Mouse (Mus musculus) CD8-positive naive resting alpha-beta T cell, adult 2 months (primary cell): ENCODE measurements around the gene 0610012G03Rik.
"Not testable (repeated sequence)": the region's sequence is repeated elsewhere in the genome, so short reads cannot be mapped to it uniquely, and the experiment has no call there.

ENCODE experiments used
- DNase-seq, 2 experiments: peaks; one replicate each; pipeline ENCODE4 v3.0.0; 2022; ENCODE audit warnings: low read depth in 2 of 2, low spot score in 2 of 2

0610012G03Rik gene

DNA sequence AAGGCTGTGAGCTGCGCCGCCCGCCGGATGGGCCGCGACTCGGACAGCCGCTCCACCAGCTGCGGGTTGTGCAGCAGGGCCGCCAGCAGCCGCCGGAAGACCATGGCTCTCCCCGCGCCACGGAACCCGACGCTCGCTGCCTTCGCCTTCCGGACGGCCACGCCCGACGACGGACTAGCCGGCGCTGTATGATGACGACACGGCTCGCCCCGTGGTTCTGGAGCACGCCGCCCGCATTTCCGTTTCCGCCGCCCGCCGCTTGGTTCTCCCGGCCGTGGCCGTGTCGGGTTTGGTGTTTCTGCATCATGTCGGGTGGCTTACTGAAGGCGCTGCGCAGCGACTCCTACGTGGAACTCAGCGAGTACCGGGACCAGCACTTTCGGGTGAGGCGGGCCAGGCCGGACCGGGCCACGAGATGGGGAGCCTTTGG, at the start of gene 0610012G03Rik, which contains the start of gene Ncbp2:
TSS of gene 0610012G03Rik (minus strand) at position 150 of the 430 bp plus-strand sequence.
TSS of gene Ncbp2 (plus strand) at position 169 of the 430 bp plus-strand sequence.
- peak; percentile 93 to 96 for DNase-seq

DNA sequence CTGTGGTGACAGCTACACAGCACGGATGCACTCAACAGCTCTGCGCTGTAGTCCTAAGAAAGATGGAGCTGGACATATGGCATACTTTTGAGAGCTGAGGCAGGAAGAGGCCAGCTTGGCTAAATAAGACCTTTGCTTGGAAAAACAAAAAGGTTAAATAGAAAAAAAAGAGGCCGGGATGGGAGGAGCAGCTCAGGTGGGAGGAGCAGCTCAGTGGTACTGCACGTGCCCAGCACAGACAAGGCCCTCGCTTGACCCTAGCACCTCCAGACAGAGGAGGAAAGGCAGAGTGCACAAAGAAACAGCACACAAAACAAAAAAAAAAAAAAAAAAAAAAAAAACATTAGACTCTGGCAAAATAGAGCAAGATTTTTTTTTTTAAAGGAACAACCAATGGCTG, 48.1 kb upstream of the 0610012G03Rik start:
- no peak for DNase-seq

DNA sequence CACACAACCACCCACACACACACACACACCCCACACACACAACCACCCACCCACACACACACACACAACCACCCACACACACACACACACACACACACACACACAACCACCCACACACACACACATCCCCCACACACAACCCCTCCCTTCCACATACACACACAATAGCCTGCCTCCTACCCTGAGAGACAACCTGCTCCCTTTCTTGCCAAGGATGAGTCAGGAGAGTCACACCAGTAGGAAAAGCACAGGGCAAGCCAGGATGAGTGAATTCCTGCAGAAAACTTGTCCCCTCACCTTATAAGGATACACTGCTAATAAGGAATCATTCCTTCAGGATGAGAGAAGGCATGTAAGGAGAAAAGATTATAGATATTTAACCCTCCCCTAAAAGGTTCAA, 45.7 kb upstream of the 0610012G03Rik start:
- no peak for DNase-seq

DNA sequence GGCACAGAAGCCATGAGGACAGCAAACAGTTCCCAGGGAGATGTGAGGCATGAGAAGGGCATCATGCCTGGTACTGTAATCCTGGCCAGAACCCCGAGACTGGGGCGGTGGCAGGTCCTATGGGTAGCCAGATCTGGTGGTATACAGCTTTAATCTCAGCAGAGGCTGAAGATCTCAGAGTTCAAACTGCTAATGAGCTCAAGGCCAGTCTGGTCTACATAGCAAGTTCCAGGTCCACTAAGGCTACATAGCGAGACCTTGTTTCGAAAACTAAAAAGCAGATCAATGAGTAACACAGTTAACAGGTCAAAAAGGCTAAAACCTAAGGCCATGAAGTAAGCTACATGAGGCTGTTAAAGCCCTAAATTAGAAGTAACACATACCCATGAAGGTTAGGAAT, 44.9 kb upstream of the 0610012G03Rik start:
- no peak for DNase-seq

DNA sequence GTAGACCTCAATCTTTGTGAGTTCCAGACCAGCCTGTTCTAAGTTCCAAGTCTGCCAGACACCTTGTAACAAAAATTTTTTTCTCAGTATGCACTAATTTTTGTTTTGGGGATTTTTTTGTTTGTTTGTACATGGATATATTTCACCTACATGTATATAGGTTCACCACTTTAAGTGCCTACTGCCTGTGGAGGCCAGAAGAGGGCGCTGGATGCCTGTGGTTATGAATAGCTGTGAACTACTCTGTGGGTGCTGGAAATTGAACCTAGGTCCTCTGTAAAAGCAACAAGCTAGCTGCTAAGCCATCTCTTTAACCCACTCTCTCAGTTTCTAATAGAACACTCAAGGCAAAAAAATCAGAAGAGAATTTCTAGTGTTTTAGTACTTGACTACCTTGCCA, 43.7 kb upstream of the 0610012G03Rik start:
- no peak for DNase-seq

DNA sequence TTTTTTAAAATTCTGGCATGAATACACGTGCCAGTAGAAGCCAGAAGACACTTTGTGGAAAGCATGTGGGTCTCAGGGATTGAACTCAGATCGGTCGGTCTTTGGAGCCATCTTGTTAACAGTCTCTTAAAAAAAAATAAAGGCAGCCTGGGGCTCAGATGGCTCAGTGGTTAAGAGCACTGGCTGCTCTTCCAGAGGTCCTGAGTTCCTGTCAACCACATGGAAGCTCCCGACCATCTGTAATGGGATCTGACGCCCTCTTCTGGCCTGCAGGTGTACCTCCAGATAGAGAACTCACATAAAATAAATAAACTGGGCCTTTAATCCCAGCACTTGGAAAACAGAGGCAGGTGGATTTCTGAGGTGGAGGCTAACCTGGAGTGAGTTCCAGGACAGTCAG, 32.7 kb upstream of the 0610012G03Rik start:
- no peak for DNase-seq

DNA sequence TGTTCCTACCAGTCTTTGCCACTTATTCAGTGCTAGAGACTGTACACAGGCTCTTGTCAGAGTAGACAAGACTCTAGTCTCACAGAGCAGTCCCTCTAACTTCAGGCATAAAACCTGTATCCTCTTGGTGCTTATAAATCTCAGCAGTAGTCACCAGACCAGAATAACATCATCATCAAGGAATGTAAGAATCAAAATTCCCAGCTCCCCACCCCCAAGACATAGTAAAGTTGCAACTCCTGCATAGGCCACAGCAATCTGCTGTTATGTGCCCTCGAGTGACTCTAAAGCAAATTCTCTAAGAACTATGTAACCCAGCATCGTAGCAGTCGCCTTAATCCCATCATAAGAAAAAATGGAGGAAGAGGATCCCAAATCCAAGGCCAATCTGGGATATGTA, 31.2 kb upstream of the 0610012G03Rik start:
- no peak for DNase-seq

DNA sequence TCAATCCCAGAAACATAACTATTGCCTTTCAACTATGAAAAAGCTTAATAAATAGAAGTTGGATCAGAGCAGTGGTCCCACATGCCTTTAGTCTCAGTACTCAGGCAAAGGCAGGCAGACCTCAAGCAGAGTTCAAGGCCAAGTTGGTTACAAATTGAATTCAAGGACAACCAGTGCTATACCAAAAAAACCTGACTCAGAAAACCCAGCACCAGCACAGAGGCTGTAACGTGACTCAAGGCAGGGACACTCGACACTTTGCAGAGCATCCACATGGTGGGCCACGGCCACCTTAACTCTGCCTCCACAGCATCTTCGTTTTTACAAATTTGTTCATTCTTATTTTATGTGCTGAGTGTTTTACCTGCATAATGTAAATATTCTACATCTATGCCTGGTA, 27.0 kb upstream of the 0610012G03Rik start:
- DNase-seq, result no peak

DNA sequence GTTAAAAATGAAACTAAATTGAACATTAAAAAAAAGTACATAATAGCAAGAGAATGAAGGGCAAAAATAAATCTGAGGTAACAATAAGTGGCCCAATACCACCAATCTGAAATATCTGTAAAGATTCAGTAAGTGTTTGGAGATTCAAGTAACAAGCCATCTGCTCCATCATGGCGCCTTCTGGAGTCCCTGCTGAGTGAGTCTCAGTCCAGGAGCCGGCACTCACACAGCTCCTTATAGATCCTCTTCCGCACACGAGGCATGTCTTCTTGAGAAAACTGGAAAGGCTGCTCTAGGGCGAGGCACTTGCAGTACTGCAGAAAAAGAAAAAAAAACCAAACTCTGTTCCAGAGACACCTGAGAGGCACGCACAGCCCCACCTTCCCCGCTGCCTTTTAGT, 14.9 kb upstream of the 0610012G03Rik start:
- no peak for DNase-seq

DNA sequence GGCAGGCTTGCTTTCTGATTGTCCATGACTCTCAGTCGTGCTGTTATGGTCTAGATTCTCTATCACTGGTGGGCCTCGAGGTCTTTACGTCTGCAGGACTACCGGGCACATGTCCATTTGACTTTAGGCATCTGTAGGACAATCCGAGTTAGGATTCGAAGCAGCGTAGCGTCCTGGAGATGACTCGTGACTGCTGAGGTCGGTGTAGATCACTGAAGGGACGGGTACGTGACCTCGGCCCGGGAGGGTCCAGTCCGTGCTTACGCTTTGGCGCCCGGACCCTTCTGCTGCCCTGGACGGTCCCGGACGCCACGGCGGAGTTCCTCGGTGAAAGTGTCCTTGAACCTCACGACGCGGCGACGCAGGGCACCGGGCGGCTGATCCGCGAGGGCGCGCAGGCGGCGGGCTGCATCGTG, 385 bp downstream of the 0610012G03Rik start:
- no peak for DNase-seq

DNA sequence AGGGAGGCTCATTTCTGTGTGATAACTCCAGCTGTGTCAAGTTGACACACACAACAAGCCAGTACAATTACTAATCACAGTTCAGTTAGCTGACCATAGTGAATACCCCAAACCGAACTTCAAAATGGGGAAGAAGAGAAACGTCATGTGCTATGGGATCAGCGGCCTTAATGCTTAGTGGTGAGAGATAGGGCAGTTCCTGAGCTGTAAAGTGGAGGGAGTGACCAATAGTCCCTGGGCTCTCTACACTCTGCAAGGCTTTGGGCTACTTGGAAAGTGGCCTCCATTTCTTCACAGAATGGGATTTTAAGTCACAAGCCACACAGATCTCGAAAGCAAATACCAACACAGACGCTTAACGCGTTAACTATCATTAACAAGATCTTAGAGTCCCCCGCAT, 961 bp downstream of the 0610012G03Rik start:
- no peak for DNase-seq

DNA sequence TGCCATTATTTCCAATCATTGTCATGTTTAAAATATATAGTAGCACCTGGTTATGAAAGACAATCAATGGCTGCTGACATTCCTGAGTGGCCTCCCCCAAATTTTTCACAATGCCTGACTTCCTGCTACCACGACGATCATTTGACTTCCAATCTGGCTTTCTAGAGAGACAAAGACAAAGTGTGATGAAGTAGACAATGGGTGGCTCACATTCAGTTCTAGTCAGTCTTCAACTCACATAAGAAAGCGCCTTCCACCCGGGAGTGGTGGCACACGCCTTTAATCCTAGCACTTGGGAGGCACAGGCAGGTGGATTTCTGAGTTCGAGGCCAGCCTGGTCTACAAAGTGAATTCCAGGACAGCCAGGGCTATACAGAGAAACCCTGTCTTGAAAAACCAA, 2.3 kb downstream of the 0610012G03Rik start:
- not testable (repeated sequence) for DNase-seq

DNA sequence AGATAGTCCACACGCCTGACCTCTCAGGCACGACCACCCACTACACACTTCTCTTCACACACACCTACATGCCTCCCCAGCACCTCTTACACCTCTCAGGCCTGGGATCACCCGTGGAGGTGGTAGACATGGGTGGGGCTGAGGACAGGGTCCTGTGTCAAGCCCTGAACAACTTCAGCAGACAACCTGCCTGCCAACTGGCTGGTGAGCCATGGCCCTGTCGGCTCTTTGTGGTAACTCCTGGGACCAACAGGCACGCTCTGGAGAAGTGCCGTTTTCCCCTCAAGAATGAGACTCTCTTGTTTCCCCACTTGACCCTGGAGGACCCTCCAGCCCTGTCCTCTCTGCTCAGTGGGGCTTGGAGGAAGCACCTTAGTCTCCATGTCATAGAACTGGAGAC, 2.9 kb downstream of the 0610012G03Rik start:
- DNase-seq, result no peak

DNA sequence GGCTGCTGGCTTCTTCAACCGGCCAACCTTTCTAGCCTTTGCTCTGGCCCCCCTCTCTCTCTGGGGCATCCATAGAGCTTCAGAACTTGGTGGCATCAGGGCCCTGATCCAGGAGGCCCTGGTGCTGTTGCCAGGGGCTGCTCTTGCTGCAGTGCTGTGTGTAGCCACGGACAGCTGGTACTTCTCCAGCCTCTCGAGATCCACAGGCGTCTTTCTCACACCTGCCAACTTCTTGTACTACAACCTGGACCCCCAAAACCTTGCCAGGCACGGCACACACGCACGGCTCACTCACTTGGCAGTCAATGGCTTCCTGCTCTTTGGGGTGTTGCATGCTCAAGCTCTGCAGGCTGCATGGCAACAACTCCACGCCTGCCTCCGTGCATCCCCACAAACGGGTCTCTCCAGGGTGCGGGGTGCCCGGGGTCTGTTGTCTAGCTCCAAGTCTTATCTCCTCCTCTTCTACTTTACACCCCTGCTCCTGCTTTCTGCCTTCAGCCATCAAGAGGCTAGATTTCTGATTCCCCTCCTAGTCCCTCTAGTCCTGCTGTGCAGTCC, 3.5 kb downstream of the 0610012G03Rik start:
- DNase-seq, result no peak

DNA sequence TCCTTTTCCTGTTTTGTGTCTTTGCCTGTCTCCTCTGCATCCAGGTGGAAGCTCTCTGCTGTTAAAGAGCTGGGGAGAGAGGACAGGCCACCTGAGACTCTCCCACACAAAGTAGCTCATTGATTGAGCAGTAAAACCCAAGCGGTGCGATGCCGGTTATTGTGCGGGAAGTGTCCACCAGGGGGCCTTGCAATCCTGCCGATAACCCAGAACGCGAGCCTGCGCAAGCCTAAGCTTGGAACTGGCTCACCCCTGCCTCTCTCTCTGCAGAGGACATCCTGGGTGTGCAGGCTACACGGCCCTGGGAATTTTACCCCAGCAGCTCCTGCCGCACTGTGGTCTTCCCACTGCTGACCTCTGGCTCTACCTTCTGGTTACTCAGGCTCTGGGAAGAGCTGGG, 4.3 kb downstream of the 0610012G03Rik start:
- peak; percentile 72 to 81 for DNase-seq

DNA sequence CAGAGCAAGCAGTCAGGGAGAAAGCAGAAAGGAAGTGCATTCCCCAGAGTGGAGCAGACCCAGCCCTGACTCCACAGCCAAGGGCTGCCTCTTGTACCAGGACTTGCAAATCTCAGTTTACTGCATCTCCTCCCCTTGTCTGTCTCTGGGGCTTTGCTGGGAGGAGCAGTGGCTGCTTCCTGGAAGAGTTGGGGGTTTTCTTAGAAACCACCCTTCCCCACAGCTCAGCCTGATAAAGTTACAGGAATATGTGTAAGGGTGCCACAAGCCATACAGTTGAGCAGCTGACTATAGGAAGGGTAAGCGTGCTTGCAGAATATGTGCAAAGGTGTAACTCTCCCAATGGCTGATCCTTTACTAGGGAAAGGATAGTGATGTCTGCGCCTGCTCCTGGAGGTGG, 7.7 kb downstream of the 0610012G03Rik start:
- DNase-seq, result no peak

DNA sequence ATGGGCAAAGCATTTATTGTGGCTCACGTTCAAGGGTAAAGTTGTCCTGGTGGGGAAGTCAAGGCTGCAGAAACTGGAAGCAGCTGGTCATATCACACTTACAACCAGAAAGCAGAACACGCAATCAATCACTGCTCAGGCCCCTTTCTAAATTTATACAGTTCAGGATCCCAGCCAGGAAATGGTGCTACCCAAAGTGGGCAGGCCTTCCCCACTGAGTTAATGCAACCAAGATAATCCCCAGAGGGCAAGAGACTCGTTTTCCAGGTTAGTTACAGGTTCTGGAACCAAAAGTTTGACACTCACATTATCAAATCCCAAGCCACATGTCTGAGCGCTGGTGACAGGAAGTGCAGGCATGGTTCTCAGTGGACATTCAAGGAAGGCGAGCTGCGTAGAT, 9.4 kb downstream of the 0610012G03Rik start:
- no peak for DNase-seq

DNA sequence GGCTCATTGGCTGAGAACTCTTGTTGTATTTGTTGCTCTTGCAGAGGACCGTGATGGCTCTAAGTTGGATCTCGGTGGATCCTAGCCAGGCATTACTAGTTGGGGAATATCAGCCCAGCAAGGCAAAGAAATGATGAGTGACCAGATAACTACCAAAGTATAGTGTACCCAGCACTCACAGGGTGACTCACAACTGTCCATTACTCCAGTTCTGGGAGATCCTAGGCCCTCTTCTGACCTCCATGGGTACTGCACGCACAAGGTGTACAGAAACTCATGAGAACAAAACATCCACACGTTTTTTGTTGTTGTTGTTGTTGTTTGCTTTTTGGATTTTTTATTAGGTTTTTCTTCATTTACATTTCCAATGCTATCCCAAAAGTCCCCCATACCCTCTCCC, 11.7 kb downstream of the 0610012G03Rik start:
- no peak for DNase-seq

DNA sequence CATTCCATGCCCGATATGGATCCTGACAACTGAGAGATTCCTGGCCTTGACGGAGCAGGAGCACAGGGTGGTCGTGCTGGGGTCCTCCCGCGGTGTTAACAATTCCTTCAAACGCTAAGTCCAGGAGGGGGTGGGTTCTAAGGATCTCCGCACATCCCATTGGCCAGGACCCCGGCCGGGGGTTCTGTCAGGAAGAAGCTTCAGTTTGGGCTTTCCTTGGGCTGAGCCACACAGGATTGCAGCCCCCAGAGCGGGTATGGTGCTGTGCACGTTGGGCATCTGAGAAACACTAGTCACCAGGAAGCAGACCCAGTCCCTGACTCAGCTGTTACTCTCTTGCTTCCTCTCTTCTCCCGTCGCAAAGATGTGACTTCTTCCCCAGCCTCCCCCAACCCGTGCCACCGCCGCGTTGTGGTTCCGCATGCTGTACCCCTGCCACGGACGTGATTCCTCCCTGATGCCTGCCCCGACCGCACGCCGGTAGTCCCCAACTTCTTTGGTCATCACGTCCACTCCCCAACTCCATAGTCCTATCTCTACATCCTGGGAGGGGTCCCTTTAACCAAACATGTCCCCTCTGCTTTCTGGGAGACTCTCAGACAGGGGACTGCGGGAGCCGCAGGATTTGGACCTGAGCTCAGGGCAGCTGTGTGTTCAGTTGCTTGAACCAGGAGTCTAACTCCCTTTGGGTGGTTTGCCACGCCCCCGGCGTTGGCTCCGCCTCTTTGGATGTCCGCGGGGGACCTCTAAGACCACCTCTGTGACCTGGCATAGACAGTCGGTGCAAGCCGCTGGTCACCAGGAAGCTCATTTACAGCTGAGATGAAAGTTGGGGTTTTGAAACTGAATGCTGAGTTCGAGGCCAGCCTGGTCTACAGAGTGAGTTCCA, 13.0 kb downstream of the 0610012G03Rik start:
- no peak for DNase-seq

DNA sequence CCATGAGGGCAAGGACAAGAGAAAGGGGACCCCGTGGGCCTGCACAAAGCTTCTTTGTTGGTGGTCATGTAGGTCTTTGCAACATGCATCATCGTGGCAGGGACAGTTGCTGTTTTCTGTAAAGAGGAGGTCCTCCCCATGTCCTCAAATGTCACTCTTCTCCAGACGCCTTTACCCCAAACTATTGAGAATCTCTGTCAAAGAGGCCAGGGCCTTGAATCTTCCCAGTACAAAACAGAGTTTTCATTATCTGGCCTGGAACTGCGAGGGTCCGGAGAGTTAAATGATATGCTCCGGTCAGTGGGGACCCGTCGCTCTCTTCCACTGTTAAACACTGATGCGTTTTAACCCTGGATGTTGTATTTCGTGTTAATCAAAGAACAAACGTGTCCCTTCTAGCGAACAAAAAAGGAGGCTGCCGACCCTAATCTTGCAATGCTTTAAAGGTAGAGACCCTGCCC, 13.7 kb downstream of the 0610012G03Rik start:
- no peak for DNase-seq

DNA sequence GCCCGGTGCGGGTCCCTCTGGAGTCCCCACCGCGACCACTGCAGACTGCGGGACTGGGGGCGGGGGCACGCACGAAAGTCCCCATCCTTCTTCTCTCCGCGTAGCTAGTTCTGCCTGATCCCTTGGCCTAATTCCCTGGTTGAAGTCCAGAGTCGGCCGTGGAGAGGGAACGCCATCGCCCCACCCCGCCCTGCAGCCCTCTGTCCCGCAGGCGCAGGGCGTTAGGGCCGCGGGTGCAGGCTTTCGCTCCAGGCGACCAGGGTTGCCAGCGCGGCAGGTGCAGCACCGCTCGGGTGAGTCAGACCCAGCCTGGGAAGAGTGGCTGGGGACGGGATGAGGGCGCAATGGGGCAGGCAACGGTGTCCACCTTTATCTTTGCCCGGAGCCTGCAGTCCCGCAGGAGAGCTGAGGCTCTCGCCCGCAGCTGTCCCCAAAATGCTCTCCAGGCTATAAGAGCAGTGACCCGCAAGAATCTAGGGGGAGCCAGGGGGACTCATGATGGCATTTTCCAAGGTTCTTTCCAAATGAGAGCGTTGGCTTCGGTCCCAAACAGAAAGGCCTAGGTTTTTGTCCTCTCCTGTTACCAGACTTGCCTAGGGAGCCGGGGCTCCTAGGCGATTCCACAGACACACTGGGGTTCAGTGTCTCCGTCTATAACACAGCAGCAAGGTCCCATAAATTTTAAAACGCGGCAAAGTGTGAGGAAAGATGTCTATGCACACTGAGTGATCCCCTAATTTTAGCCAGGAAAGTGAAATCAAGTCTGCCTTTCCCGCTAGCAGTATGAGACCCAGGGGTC, 14.3 kb downstream of the 0610012G03Rik start, which contains the start of gene Pigz:
TSS of gene Pigz (plus strand) at position 101 of the 799 bp plus-strand sequence.
- no peak for DNase-seq
